Mouse (Mus musculus) spleen, adult 2 months (tissue): ENCODE results near the gene Gm49322. TPM values are rescaled to one million over a fixed set of nuclear protein-coding genes. Genes with fewer than 3 reads are reported as not detected.

Experiments
- DNase-seq, 2 experiments: peaks; one replicate each; pipeline versions ENCODE4 v3.0.0 to v3.0.0-alpha.2; 2012 to 2021; ENCODE audit warnings: low spot score in 2 of 2, low read depth in 1 of 2
- H3K27ac ChIP-seq: fragments of 200-500 bp; 2 replicates; pipeline ENCODE4 v1.5.1; 2012; ENCODE audit warnings: low read length, inconsistent platforms; ENCODE audit not compliant: insufficient read depth
- H3K27me3 ChIP-seq: fragments of 200-500 bp; 2 replicates; pipeline ENCODE4 v1.6.1; 2012; ENCODE audit warnings: mild to moderate bottlenecking, moderate library complexity, low read length, inconsistent platforms; ENCODE audit not compliant: control insufficient read depth, insufficient read depth
- H3K36me3 ChIP-seq: fragments of 200-500 bp; 2 replicates; pipeline ENCODE4 v1.6.1; 2012; ENCODE audit warnings: mild to moderate bottlenecking, low read length, inconsistent platforms; ENCODE audit not compliant: control insufficient read depth, insufficient read depth
- H3K4me1 ChIP-seq: fragments of 200-500 bp; 2 replicates; pipeline ENCODE4 v1.6.1; 2011; ENCODE audit warnings: inconsistent platforms; ENCODE audit not compliant: control insufficient read depth, insufficient read depth, insufficient read length
- H3K4me3 ChIP-seq: fragments of 200-500 bp; 2 replicates; pipeline ENCODE4 v1.5.1; 2011; ENCODE audit warnings: mild to moderate bottlenecking, inconsistent platforms; ENCODE audit not compliant: insufficient read depth, insufficient read length; ENCODE audit errors: extremely low read depth
- CTCF ChIP-seq: fragments of 200-500 bp; IDR thresholded peaks from 2 replicates; pipeline ENCODE4 v1.5.1; 2011; ENCODE audit warnings: mild to moderate bottlenecking, inconsistent platforms; ENCODE audit not compliant: insufficient read depth, insufficient read length, insufficient replicate concordance; ENCODE audit errors: extremely low read depth
- POLR2A ChIP-seq: fragments of 200-500 bp; IDR thresholded peaks from 2 replicates; pipeline ENCODE4 v1.6.1; 2011; ENCODE audit warnings: low read depth, low read length, inconsistent platforms
- WGBS: fragments of 180-500 bp; shearing (Covaris S2); methylation state at CpG from one replicate; pipeline ENCODE4 v1.1.7; 2018; 5-methylcytosine and 5-hydroxymethylcytosine counted together
- polyA plus RNA-seq: library from polyadenylated mRNA; depleted of rRNA; stranded (reverse); fragments of >200 nt; gene quantifications from 2 replicates; pipeline ENCODE4 v1.2.3, GENCODE M21; 2012

Gm49322 gene
- polyA plus RNA-seq, 1 experiment = 3.0 TPM

GRCm38 (mm10) chr10:80584045-80584488 lies 21.8 kb upstream of the Gm49322 start:
- 75% methylated on average over 12 of the region's 12 CpGs for WGBS
- peaks cover 25% of the 10 kb centered on the region for H3K4me1 ChIP-seq
- no peak for DNase-seq
- H3K4me3 ChIP-seq = no peak overlapping the region
- no peak overlapping the region for H3K27ac ChIP-seq
- H3K27me3 ChIP-seq = no peaks in the 10 kb centered on the region
- no peak for TF ChIP-seq CTCF
- no peak for TF ChIP-seq POLR2A
- H3K36me3 ChIP-seq = peaks cover 19% of the 10 kb centered on the region

GRCm38 (mm10) chr10:80584642-80585552 lies 20.9 kb upstream of the Gm49322 start:
- 71% methylated on average over 12 of the region's 12 CpGs for WGBS
- H3K27me3 ChIP-seq = no peaks in the 10 kb centered on the region
- no peak for TF ChIP-seq POLR2A
- TF ChIP-seq CTCF = no peak
- DNase-seq = no peak
- peaks cover 26% of the 10 kb centered on the region for H3K4me1 ChIP-seq
- peaks cover 19% of the 10 kb centered on the region for H3K36me3 ChIP-seq
- no peak overlapping the region for H3K27ac ChIP-seq
- H3K4me3 ChIP-seq = no peak overlapping the region

- TF ChIP-seq POLR2A (no peak), CTCF (no peak)
- DNase-seq = no peak
- H3K36me3 ChIP-seq = peaks cover 19% of the 10 kb centered on the region
- no peak overlapping the region for H3K4me3 ChIP-seq
- H3K27me3 ChIP-seq = no peaks in the 10 kb centered on the region
- H3K27ac ChIP-seq = no peak overlapping the region
- 90% methylated on average over 8 of the region's 8 CpGs for WGBS
- H3K4me1 ChIP-seq = peaks cover 26% of the 10 kb centered on the region
Measured at GRCm38 (mm10) chr10:80585581-80585980, 20.2 kb upstream of the Gm49322 start.

GRCm38 (mm10) chr10:80586407-80587304 lies 19.2 kb upstream of the Gm49322 start:
- 91% methylated on average over 41 of the region's 51 CpGs for WGBS
- TF ChIP-seq POLR2A (no peak), CTCF (no peak)
- H3K27me3 ChIP-seq = no peaks in the 10 kb centered on the region
- peak overlapping the region; percentile 45 for H3K27ac ChIP-seq
- peaks cover 19% of the 10 kb centered on the region for H3K36me3 ChIP-seq
- no peak overlapping the region for H3K4me3 ChIP-seq
- H3K4me1 ChIP-seq = peaks cover 26% of the 10 kb centered on the region
- no peak for DNase-seq

- H3K36me3 ChIP-seq = peaks cover 19% of the 10 kb centered on the region
- TF ChIP-seq POLR2A (no peak), CTCF (no peak)
- no peak overlapping the region for H3K4me3 ChIP-seq
- WGBS = 32% methylated on average over 4 of the region's 4 CpGs
- H3K4me1 ChIP-seq = peaks cover 26% of the 10 kb centered on the region
- H3K27ac ChIP-seq = peak overlapping the region; percentile 45
- H3K27me3 ChIP-seq = no peaks in the 10 kb centered on the region
- no peak for DNase-seq
Measured at GRCm38 (mm10) chr10:80587305-80587657, 18.5 kb upstream of the Gm49322 start.

- H3K4me3 ChIP-seq = peak overlapping the region; percentile 76
- peak overlapping the region; percentile 84 for H3K27ac ChIP-seq
- no peak for TF ChIP-seq CTCF
- H3K27me3 ChIP-seq = no peaks in the 10 kb centered on the region
- peaks cover 12% of the 10 kb centered on the region for H3K36me3 ChIP-seq
- peak in 1 of 2 experiments; percentile 80 for DNase-seq
- 4% methylated on average over 12 of the region's 12 CpGs for WGBS
- H3K4me1 ChIP-seq = peaks cover 26% of the 10 kb centered on the region
Measured at GRCm38 (mm10) chr10:80589127-80589878, 16.5 kb upstream of the Gm49322 start.
